In the genomic region with DNA sequence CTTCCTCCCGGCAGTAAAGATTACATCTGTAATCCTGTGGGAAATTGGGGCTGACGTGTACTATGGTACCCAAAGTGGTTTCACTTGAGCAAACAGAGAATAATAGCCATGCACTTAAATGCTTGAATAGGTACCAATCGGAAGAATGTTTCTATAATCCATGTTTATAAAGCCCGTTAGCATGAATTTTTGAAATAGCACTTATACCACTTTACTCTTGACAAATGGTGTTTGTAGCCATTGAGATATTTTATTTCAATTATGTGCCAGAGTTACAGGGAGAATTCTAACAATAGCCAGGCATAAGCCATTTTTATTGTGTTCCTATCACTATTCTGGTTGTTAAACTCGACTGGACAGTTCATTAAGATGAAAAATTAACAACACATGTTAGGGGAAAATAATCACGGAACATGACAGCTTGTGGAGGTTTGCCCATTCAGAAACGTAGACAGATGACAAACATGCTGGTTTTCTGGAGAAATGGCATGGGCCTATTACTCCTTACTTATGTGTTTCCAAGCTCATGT, we compare ENCODE assay signal across 34 mouse cellular contexts.
"Had no signal": no experiment of that assay in that cellular context is flagged by ENCODE, and none has a peak within 500 bp of the region (broad histone marks: within the 10 kb centered on the region; RNA-seq: fewer than 3 reads in every experiment).

No protein-coding gene starts in this region.

- H3K36me3 ChIP-seq: heart, embryonic 10.5 days; heart, embryonic 12.5 days; heart, embryonic 15.5 days; hindbrain, embryonic 10.5 days; hindbrain, embryonic 12.5 days; hindbrain, embryonic 13.5 days; hindbrain, embryonic 15.5 days; intestine, embryonic 15.5 days had no signal

- H3K4me2 ChIP-seq: heart, embryonic 11.5 days; heart, embryonic 12.5 days; heart, embryonic 13.5 days; heart, embryonic 15.5 days; hindbrain, embryonic 12.5 days; hindbrain, embryonic 13.5 days; hindbrain, embryonic 14.5 days; hindbrain, embryonic 15.5 days; intestine, embryonic 15.5 days; kidney, embryonic 15.5 days had no signal

- H3K4me3 ChIP-seq: heart, embryonic 10.5 days; heart, embryonic 12.5 days; heart, embryonic 13.5 days; heart, embryonic 15.5 days; hindbrain, embryonic 10.5 days; hindbrain, embryonic 12.5 days; hindbrain, embryonic 13.5 days; hindbrain, embryonic 15.5 days; intestine, embryonic 15.5 days; kidney, embryonic 15.5 days had no signal

- ATAC-seq: hindbrain, embryonic 16.5 days; hindbrain, postnatal 0 days; inflammation-experienced regulatory T-cells, adult 6 months; intestine, embryonic 15.5 days; intestine, embryonic 16.5 days; intestine, postnatal 0 days had no signal

- H3K27ac ChIP-seq: heart, embryonic 10.5 days; heart, embryonic 13.5 days; heart, embryonic 15.5 days; hindbrain, embryonic 10.5 days; hindbrain, embryonic 12.5 days; hindbrain, embryonic 13.5 days; hindbrain, embryonic 14.5 days; hindbrain, embryonic 15.5 days; hindbrain, postnatal 0 days; intestine, embryonic 15.5 days; kidney, embryonic 15.5 days; kidney, postnatal 0 days had no signal

- H3K9me3 ChIP-seq: heart, embryonic 10.5 days; heart, embryonic 12.5 days; heart, embryonic 13.5 days; heart, embryonic 15.5 days; hindbrain, embryonic 10.5 days; hindbrain, embryonic 12.5 days; hindbrain, embryonic 13.5 days; hindbrain, embryonic 15.5 days; intestine, embryonic 15.5 days; kidney, embryonic 15.5 days had no signal

- H3K4me1 ChIP-seq: heart, embryonic 10.5 days; hindbrain, embryonic 12.5 days; hindbrain, embryonic 15.5 days; intestine, embryonic 15.5 days had no signal

- DNase-seq: heart, postnatal 10 days; heart, postnatal 14 days; heart, postnatal 36 days; heart, postnatal 4 days; kidney, adult 11 months; kidney, adult 18-20 months; kidney, adult 2 months; kidney, adult 8-10 months; kidney, adult 9 months; kidney, postnatal 10 days; kidney, postnatal 14 days; kidney, postnatal 25 days; kidney, postnatal 36 days; kidney, postnatal 4 days; layer of hippocampus, adult 9-11 months; layer of hippocampus, postnatal 36 days had no signal

- H3K27me3 ChIP-seq: heart, embryonic 12.5 days; heart, embryonic 15.5 days; hindbrain, embryonic 12.5 days; hindbrain, embryonic 13.5 days; hindbrain, embryonic 15.5 days; intestine, embryonic 15.5 days; kidney, embryonic 15.5 days had no signal

- H3K9ac ChIP-seq: heart, embryonic 12.5 days; heart, embryonic 13.5 days; heart, embryonic 15.5 days; hindbrain, embryonic 12.5 days; hindbrain, embryonic 13.5 days; hindbrain, embryonic 14.5 days; hindbrain, embryonic 15.5 days; intestine, embryonic 15.5 days; kidney, embryonic 15.5 days had no signal
